Mouse (Mus musculus): ENCODE results near the gene Trhr2.

DNA sequence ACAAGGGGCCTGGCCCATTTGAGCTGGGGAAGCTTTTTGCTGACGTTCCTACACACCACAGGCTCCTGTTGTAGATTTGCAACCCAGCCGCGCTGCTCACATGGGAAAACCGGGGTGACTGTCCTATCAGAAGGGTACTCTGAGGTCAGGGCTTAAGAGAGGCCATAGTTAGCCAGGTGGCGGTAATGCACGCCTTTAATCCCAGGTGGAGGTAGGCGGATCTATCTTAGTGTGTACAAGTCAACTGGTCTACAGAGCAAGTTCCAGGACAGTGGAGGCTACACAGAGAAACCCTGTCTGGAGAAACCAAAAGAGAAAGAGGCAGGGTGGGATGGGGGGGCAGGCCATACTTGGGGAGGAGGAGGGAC is 40.9 kb downstream of the Trhr2 start:
- no peak for TF ChIP-seq CTCF (IDR thresholded peaks at IDR 0.05; ENCODE audit: borderline replicate concordance, insufficient read depth, low read depth, low read length)
- no peak for TF ChIP-seq POLR2A (IDR thresholded peaks at IDR 0.05; ENCODE audit: borderline replicate concordance, insufficient read depth, low read length)

Measured in cerebellum, adult 2 months (tissue).